Mouse (Mus musculus) layer of hippocampus, adult 6 months (tissue): ENCODE results near the gene Nps. TPM values are rescaled to one million over a fixed set of nuclear protein-coding genes. Genes with fewer than 3 reads are reported as not detected.

Source experiments
- long read RNA-seq, 2 experiments: library from polyadenylated mRNA; unstranded; transcript quantifications; one replicate each; pipeline ENCODE4 v2.0.0; 2019 to 2020
- polyA plus RNA-seq: library from polyadenylated mRNA; unstranded; fragments of <200 nt; fragmentation: Nextera tagmentation; gene quantifications from 2 replicates; pipeline ENCODE4 v1.2.3, GENCODE M21; 2021

Gene Nps
- polyA plus RNA-seq, result not detected in 2 replicates
- long read RNA-seq, experiment 1, result 0 reads
- long read RNA-seq, experiment 2, result 0 reads

DNA sequence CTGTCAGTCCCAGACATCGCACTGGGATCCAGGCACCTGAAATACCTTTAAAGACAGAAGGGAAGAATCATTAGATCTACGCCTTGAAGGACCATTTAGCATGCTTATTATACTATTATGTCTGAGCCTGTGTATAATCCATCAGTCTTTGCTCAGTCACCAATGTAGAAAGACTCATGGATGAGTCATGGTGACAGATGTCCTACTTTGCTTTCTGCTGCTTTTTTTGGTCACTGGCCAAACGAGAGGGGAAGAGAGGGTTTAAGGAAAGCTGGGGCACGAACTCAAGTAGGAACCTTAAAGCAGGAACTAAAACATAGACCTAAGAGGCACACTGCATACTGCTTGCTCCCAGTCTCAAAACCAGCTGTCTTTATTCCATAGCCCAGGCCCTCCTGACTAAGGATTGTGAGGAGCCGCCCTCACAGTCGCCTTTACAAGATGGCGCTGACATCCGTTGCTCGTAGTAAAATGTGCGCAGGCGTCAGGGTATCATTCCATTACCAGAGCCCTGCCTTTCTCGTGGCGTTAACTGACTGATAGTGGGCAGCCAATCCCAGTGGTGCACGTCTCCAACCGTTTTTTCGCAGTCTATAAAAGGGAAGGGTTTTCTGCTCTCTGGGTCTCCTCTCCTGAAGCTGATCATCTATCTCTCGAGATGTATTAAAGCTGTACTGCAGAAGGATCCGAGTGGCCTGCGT lies at the start of gene Nps:
Gene Nps (plus strand): TSS at position 651 of the 701 bp plus-strand sequence.

Other genes starting within 250 kb of the Nps start
- gene Foxi2, start 151.6 kb downstream of the Nps start, polyA plus RNA-seq, result not detected in 2 replicates